Mouse (Mus musculus): ENCODE data around the gene Crygn.

Gene Crygn

DNA sequence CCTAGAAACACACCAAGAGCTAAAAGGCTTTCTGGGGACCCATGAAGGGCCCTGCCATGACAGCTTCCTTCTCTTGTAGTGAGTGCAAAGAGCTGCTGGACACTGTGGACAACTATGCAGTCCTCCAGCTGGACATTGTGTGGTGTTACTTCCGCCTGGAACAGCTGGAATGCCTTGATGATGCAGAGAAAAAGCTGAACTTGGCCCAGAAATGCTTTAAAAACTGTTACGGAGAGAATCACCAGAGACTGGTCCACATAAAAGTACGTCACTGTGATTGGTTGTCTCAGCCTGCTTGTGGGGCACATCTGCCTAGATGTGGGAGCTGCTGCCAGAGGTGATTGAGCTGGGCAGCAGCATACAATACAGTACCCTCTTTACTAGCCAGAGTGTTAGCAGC is 56.5 kb downstream of the Crygn start:
- no peak for DNase-seq
